Mouse (Mus musculus): ENCODE measurements at regions not wholly inside any gene's neighbourhood (a gene's known extent, or its start where the extent isn't known, plus 50 kb on each side); places are given as distances from the start of the nearest gene placed in this dataset.

GRCm38 (mm10) chr6:70714239-70714638, 77.8 kb downstream of the Rpia start (continued):
- TF ChIP-seq GATA1 (IDR thresholded peaks at IDR 0.05; ENCODE audit: low read depth, low read length) (no peak), MYB (IDR thresholded peaks at IDR 0.05; ENCODE audit: low read depth, low read length) (no peak)

DNA sequence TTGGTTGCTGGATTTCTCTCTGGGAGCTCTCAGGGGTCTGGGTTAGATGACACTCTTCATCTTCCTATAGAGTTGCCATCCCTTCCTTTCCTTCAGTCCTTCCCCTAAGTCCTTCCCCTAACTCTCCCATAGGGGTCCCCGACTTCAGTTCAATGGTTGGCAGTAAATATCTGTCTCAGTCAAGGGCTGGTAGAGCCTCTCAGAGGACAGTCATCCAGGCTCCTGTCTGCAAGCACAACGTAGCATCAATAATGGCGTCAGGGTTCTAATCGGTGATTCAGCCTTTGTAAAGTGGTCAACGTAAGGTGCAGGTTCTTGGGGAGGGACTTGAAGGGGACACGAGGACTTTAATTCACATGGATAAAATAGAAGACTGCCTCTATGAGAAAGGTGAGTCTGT, 78.4 kb downstream of the Rpia start:
- no peaks in the 10 kb centered on the region for H3K9me3 ChIP-seq (replicated peaks; ENCODE audit: insufficient read depth, low read length)
- no peaks in the 10 kb centered on the region for H3K27me3 ChIP-seq (ENCODE audit: control insufficient read depth in 1 of 2, insufficient read depth in 2 of 2, low read length in 2 of 2)
- peak; percentile 53 for DNase-seq (ENCODE audit: low read depth, low spot score)
- H3K9ac ChIP-seq (ENCODE audit: control insufficient read depth, low read depth, low read length, poor library complexity, severe bottlenecking) = peak overlapping the region; percentile 61
- H3K79me2 ChIP-seq (ENCODE audit: control insufficient read depth, insufficient read depth, low read length, poor library complexity) = no peaks in the 10 kb centered on the region
- H3K4me3 ChIP-seq (ENCODE audit: control insufficient read depth in 1 of 2, insufficient read depth in 1 of 2, low read depth in 2 of 2, low read length in 2 of 2) = peak overlapping the region; percentile 24 to 52
- peak overlapping the region; percentile 48; the same call in 1 of the 2 replicates for H3K27ac ChIP-seq (ENCODE audit: control insufficient read depth, low read depth, low read length)
- H3K36me3 ChIP-seq (ENCODE audit: control insufficient read depth in 1 of 2, insufficient read depth in 2 of 2, low read length in 2 of 2) = peaks cover 0 to 6% of the 10 kb centered on the region in 2 experiments; a peak in 2 of 4 replicates
- TF ChIP-seq E2F4 (IDR thresholded peaks at IDR 0.05; ENCODE audit: borderline replicate concordance, low read depth, low read length) (no peak), POLR2AphosphoS2 (IDR thresholded peaks at IDR 0.05; ENCODE audit: low read length) (no peak), NELFE (IDR thresholded peaks at IDR 0.05; ENCODE audit: low read depth, low read length) (no peak; the same call in 1 of the 2 replicates), ELF1 (IDR thresholded peaks at IDR 0.05; ENCODE audit: low read depth, low read length) (no peak), MAZ (IDR thresholded peaks at IDR 0.05; ENCODE audit: low read depth, low read length) (no peak), GABPA (IDR thresholded peaks at IDR 0.05; ENCODE audit: low read depth, low read length) (no peak), NRF1 (IDR thresholded peaks at IDR 0.05; ENCODE audit: insufficient read depth, low read depth, low read length, poor library complexity, severe bottlenecking) (no peak), CHD2 (IDR thresholded peaks at IDR 0.05; ENCODE audit: low read length) (no peak), CHD1 (IDR thresholded peaks at IDR 0.05; ENCODE audit: low read depth, low read length) (no peak)
- H3K4me1 ChIP-seq (ENCODE audit: control insufficient read depth in 1 of 2, insufficient read depth in 2 of 2, low read length in 2 of 2) = peaks cover 2 to 4% of the 10 kb centered on the region in 2 experiments; a peak in 3 of 4 replicates

- Histone ChIP-seq H3K9me3 (replicated peaks; ENCODE audit: insufficient read depth, low read length) (no peaks in the 10 kb centered on the region), H3K27ac (ENCODE audit: control insufficient read depth, low read depth, low read length) (no peak overlapping the region), H3K36me3 (ENCODE audit: control insufficient read depth in 1 of 2, insufficient read depth in 2 of 2, low read length in 2 of 2) (peaks cover 0 to 6% of the 10 kb centered on the region in 2 experiments; a peak in 2 of 4 replicates), H3K27me3 (ENCODE audit: control insufficient read depth in 1 of 2, insufficient read depth in 2 of 2, low read length in 2 of 2) (no peaks in the 10 kb centered on the region), H3K9ac (ENCODE audit: control insufficient read depth, low read depth, low read length, poor library complexity, severe bottlenecking) (no peak overlapping the region; the same call in 1 of the 2 replicates), H3K79me2 (ENCODE audit: control insufficient read depth, insufficient read depth, low read length, poor library complexity) (no peaks in the 10 kb centered on the region), H3K4me3 (ENCODE audit: control insufficient read depth in 1 of 2, insufficient read depth in 1 of 2, low read depth in 2 of 2, low read length in 2 of 2) (no peak overlapping the region), H3K4me1 (ENCODE audit: control insufficient read depth in 1 of 2, insufficient read depth in 2 of 2, low read length in 2 of 2) (peaks cover 2 to 4% of the 10 kb centered on the region in 2 experiments; a peak in 3 of 4 replicates)
- peak; percentile 68 for DNase-seq (ENCODE audit: low read depth, low spot score)
- TF ChIP-seq CHD2 (IDR thresholded peaks at IDR 0.05; ENCODE audit: low read length) (no peak), NELFE (IDR thresholded peaks at IDR 0.05; ENCODE audit: low read depth, low read length) (no peak), GABPA (IDR thresholded peaks at IDR 0.05; ENCODE audit: low read depth, low read length) (no peak), MAFK (IDR thresholded peaks at IDR 0.05; ENCODE audit: borderline replicate concordance, low read depth, low read length) (no peak), ZC3H11A (IDR thresholded peaks at IDR 0.05; ENCODE audit: low read depth, low read length) (peak; percentile 70), RCOR1 (IDR thresholded peaks at IDR 0.05; ENCODE audit: low read depth, low read length) (no peak), SIN3A (IDR thresholded peaks at IDR 0.05; ENCODE audit: low read length) (0 out of 2 replicates have a peak, but pooled peaks have one; percentile 4), SMC3 (IDR thresholded peaks at IDR 0.05; ENCODE audit: low read depth, low read length) (peak; percentile 83), RAD21 (IDR thresholded peaks at IDR 0.05; ENCODE audit: low read depth, low read length) (peak; percentile 62), TBP (IDR thresholded peaks at IDR 0.05; ENCODE audit: low read depth, low read length) (no peak), ZMIZ1 (IDR thresholded peaks at IDR 0.05; ENCODE audit: low read depth, low read length) (no peak), MYC (IDR thresholded peaks at IDR 0.05; ENCODE audit: low read depth, low read length) (no peak), KAT2A (conservative IDR thresholded peaks at IDR 0.05; ENCODE audit: low read depth, low read length) (no peak), MXI1 (IDR thresholded peaks at IDR 0.05; ENCODE audit: low read depth, low read length) (no peak), JUND (IDR thresholded peaks at IDR 0.05; ENCODE audit: low read depth, low read length) (no peak), MAZ (IDR thresholded peaks at IDR 0.05; ENCODE audit: low read depth, low read length) (no peak), ZKSCAN1 (IDR thresholded peaks at IDR 0.05; ENCODE audit: low read depth, low read length) (no peak), E2F4 (IDR thresholded peaks at IDR 0.05; ENCODE audit: borderline replicate concordance, low read depth, low read length) (no peak), ZNF384 (IDR thresholded peaks at IDR 0.05; ENCODE audit: low read depth, low read length) (no peak), BHLHE40 (IDR thresholded peaks at IDR 0.05; ENCODE audit: borderline replicate concordance, low read depth, low read length) (no peak), TAL1 (IDR thresholded peaks at IDR 0.05; ENCODE audit: low read length) (no peak), TCF12 (IDR thresholded peaks at IDR 0.05; ENCODE audit: low read depth, low read length) (no peak), MYB (IDR thresholded peaks at IDR 0.05; ENCODE audit: low read depth, low read length) (no peak), ETS1 (IDR thresholded peaks at IDR 0.05; ENCODE audit: low read depth, low read length) (no peak), POLR2AphosphoS5 (IDR thresholded peaks at IDR 0.05; ENCODE audit: borderline replicate concordance, low read depth, low read length) (no peak)
Measured at GRCm38 (mm10) chr6:70713118-70713517, 78.9 kb downstream of the Rpia start.

Measured in MEL (cell line).